Mouse (Mus musculus): ENCODE measurements around the gene Zfp775. TPM values are rescaled to one million over a fixed set of nuclear protein-coding genes. Genes with fewer than 3 reads are reported as not detected.
A peak's percentile ranks its signal among the peaks of the same experiment; 100 is the strongest.

Zfp775 gene
- polyA plus RNA-seq, 2 experiments: 1.0 to 1.7 TPM

DNA sequence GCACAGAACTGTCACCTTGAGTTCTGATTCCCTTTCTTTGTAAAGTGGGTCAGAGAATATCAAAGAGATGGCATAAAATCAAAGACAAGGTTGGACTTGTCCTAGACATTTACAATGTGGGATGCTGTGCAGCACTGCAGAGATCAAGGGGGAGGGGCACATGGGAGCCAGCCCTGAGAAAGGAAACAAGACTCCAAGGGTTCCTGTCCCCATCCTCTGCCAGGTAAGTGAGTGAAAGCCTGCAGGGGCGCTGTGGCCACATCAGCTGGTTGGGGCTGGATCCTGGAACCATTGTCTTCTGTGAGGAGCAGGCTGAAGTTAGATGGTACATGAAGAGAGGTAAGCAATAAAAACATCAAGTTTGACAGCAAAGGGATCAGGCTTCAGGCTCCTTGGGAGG lies 21.6 kb downstream of the Zfp775 start:
- WGBS (ENCODE audit: insufficient replicate concordance): 40% methylated on average over 1 of the region's 1 CpGs
- H3K4me3 ChIP-seq (ENCODE audit: insufficient read depth in 1 of 2, low read depth in 2 of 2, low read length in 2 of 2): no peak overlapping the region
- no peaks in the 10 kb centered on the region; the same call in 1 of the 2 replicates for H3K27me3 ChIP-seq (ENCODE audit: control insufficient read depth, insufficient read depth, low read length)
- no peaks in the 10 kb centered on the region for H3K4me1 ChIP-seq (replicated peaks; ENCODE audit: control insufficient read depth in 2 of 2, insufficient read depth in 2 of 2, low read length in 1 of 2)
- no peaks in the 10 kb centered on the region for H3K36me3 ChIP-seq (replicated peaks; ENCODE audit: control insufficient read depth, insufficient read depth, low read depth)
- H3K27ac ChIP-seq: no peak overlapping the region
- ATAC-seq (ENCODE audit: insufficient read depth): no peak
- DNase-seq (ENCODE audit: low read depth in 3 of 3, low spot score in 3 of 3): no peak
- H3K9ac ChIP-seq (replicated peaks): no peak overlapping the region
- TF ChIP-seq CTCF (IDR thresholded peaks at IDR 0.05; ENCODE audit: low read depth): no peak
- TF ChIP-seq EP300 (IDR thresholded peaks at IDR 0.05; ENCODE audit: low read depth): no peak
- no peaks in the 10 kb centered on the region for H3K9me3 ChIP-seq (ENCODE audit: control insufficient read depth, low read length)
- H3K4me2 ChIP-seq (ENCODE audit: low read depth): no peak overlapping the region

DNA sequence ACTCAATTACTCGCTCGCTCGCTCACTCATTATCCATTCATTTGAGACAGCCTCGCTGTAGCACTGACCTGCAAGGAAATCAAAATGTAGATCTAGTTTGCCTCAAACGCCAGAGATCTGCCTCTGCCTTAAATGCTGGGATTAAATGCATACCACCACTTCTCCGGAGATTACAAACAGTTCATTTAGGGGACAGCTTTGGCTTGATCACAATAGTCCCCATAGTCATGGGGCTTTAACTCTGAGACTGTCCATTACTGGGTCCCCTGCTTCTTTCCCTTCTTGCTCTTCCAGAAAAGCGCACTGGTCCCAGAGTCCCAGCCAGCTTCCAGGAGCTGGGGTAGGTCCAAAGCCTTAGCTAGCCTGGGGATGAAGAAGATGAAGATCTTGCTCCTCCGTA lies 24.6 kb downstream of the Zfp775 start, which contains the start of gene AI854703:
TSS of gene AI854703 (plus strand) at position 301 of the 400 bp plus-strand sequence.
- Histone ChIP-seq H3K4me3 (ENCODE audit: insufficient read depth in 1 of 2, low read depth in 2 of 2, low read length in 2 of 2) (peak within 1 kb of the TSS; percentile 32 to 44), H3K4me1 (replicated peaks; ENCODE audit: control insufficient read depth in 2 of 2, insufficient read depth in 2 of 2, low read length in 1 of 2) (no peaks in the 10 kb centered on the region), H3K9me3 (ENCODE audit: control insufficient read depth, low read length) (no peaks in the 10 kb centered on the region), H3K36me3 (replicated peaks; ENCODE audit: control insufficient read depth, insufficient read depth, low read depth) (no peaks in the 10 kb centered on the region), H3K9ac (replicated peaks) (no peak within 1 kb of the TSS), H3K4me2 (ENCODE audit: low read depth) (peak within 1 kb of the TSS; percentile 64), H3K27ac (no peak within 1 kb of the TSS), H3K27me3 (ENCODE audit: control insufficient read depth, insufficient read depth, low read length) (peaks cover 10% of the 10 kb centered on the region)
- no peak for ATAC-seq (ENCODE audit: insufficient read depth)
- 48% methylated on average over 8 of the region's 8 CpGs for WGBS (ENCODE audit: insufficient replicate concordance)
- no peak for DNase-seq (ENCODE audit: low read depth in 3 of 3, low spot score in 3 of 3)
- TF ChIP-seq EP300 (IDR thresholded peaks at IDR 0.05; ENCODE audit: low read depth) (no peak), CTCF (IDR thresholded peaks at IDR 0.05; ENCODE audit: low read depth) (no peak)

DNA sequence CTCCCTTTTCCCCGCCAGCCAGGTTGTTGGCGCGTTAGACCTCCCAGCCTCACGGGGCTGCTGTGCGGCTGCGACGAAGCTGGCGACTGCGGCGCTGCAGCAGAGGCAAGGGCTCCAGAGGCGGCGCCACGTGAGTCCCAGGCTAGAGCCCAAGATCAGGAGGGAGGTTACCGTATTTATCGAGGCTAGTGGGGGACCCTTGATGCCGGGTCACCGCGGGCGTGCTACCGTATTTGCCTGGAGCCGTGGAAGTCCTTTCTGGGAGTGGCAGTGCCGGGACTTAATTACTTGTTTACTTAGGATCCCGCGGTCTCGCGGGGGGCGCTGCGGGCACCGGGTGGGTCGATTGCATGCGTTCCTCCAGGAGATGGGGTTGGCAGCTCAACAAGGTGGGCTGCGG lies 25.1 kb downstream of the Zfp775 start:
- Histone ChIP-seq H3K4me1 (replicated peaks; ENCODE audit: control insufficient read depth in 2 of 2, insufficient read depth in 2 of 2, low read length in 1 of 2) (no peaks in the 10 kb centered on the region), H3K27me3 (ENCODE audit: control insufficient read depth, insufficient read depth, low read length) (peaks cover 10% of the 10 kb centered on the region), H3K4me3 (ENCODE audit: insufficient read depth in 1 of 2, low read depth in 2 of 2, low read length in 2 of 2) (peak overlapping the region; percentile 32 to 44), H3K27ac (no peak overlapping the region), H3K9ac (replicated peaks) (no peak overlapping the region), H3K4me2 (ENCODE audit: low read depth) (peak overlapping the region; percentile 64), H3K36me3 (replicated peaks; ENCODE audit: control insufficient read depth, insufficient read depth, low read depth) (no peaks in the 10 kb centered on the region), H3K9me3 (ENCODE audit: control insufficient read depth, low read length) (no peaks in the 10 kb centered on the region)
- under 1% methylated on average over 32 of the region's 32 CpGs for WGBS (ENCODE audit: insufficient replicate concordance)
- no peak for TF ChIP-seq EP300 (IDR thresholded peaks at IDR 0.05; ENCODE audit: low read depth)
- TF ChIP-seq CTCF (IDR thresholded peaks at IDR 0.05; ENCODE audit: low read depth): peak; percentile 15; the same call in 1 of the 2 replicates
- DNase-seq (ENCODE audit: low read depth in 3 of 3, low spot score in 3 of 3): no peak
- no peak for ATAC-seq (ENCODE audit: insufficient read depth)

DNA sequence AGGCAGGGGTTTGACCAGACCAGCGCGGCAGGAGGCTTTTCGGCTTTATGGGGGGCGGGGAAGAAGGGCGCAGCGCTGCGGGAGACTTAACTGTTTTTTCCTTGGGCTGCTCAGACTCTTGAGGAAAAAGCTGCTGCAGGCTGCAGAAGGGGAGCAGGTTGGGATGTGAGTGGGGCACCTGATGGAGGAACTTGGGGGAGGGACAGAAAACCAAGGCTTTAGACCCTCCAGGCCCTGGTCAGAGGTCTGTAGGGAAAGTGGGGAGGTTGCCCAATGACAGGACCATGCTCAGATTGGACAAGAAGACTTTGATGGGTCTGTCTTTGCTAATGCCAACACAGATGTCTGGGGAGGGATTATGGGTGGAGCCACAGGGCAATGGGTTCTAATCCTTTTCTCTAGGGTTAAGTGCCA lies 25.7 kb downstream of the Zfp775 start:
- H3K4me2 ChIP-seq (ENCODE audit: low read depth): peak overlapping the region; percentile 64
- WGBS (ENCODE audit: insufficient replicate concordance): 4% methylated on average over 7 of the region's 7 CpGs
- H3K4me1 ChIP-seq (replicated peaks; ENCODE audit: control insufficient read depth in 2 of 2, insufficient read depth in 2 of 2, low read length in 1 of 2): no peaks in the 10 kb centered on the region
- no peak for ATAC-seq (ENCODE audit: insufficient read depth)
- H3K9me3 ChIP-seq (ENCODE audit: control insufficient read depth, low read length): no peaks in the 10 kb centered on the region
- no peak for TF ChIP-seq CTCF (IDR thresholded peaks at IDR 0.05; ENCODE audit: low read depth)
- no peak for TF ChIP-seq EP300 (IDR thresholded peaks at IDR 0.05; ENCODE audit: low read depth)
- H3K27ac ChIP-seq: no peak overlapping the region
- no peak for DNase-seq (ENCODE audit: low read depth in 3 of 3, low spot score in 3 of 3)
- H3K27me3 ChIP-seq (ENCODE audit: control insufficient read depth, insufficient read depth, low read length): peaks cover 10% of the 10 kb centered on the region
- H3K36me3 ChIP-seq (replicated peaks; ENCODE audit: control insufficient read depth, insufficient read depth, low read depth): no peaks in the 10 kb centered on the region
- no peak overlapping the region for H3K9ac ChIP-seq (replicated peaks)
- peak overlapping the region in 1 of 2 experiments; percentile 32; a peak in 2 of 4 replicates for H3K4me3 ChIP-seq (ENCODE audit: insufficient read depth in 1 of 2, low read depth in 2 of 2, low read length in 2 of 2)

DNA sequence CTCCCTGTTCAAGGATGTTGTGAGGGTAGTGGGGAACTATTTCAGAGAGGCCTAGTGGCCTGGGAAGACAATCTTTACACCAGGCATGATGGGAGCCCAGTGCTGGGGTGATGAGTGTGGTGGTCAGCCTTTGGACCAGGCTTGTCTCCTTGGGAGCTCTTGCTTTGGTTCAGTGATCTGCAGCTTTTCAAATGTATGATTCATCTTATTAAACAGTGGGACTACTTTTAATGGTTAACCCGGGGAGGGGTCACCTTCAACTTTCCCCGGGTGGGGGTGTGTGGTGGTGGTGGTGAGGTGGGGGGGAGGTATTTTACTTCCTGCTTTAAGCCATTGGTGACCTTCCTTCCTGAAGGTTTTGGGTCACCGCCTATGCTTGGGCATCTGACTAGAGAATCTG lies 26.5 kb downstream of the Zfp775 start:
- TF ChIP-seq CTCF (IDR thresholded peaks at IDR 0.05; ENCODE audit: low read depth) (no peak), EP300 (IDR thresholded peaks at IDR 0.05; ENCODE audit: low read depth) (no peak)
- no peak overlapping the region for H3K9ac ChIP-seq (replicated peaks)
- WGBS (ENCODE audit: insufficient replicate concordance): 52% methylated on average over 3 of the region's 3 CpGs
- no peaks in the 10 kb centered on the region for H3K36me3 ChIP-seq (replicated peaks; ENCODE audit: control insufficient read depth, insufficient read depth, low read depth)
- ATAC-seq (ENCODE audit: insufficient read depth): no peak
- H3K9me3 ChIP-seq (ENCODE audit: control insufficient read depth, low read length): no peaks in the 10 kb centered on the region
- no peaks in the 10 kb centered on the region for H3K4me1 ChIP-seq (replicated peaks; ENCODE audit: control insufficient read depth in 2 of 2, insufficient read depth in 2 of 2, low read length in 1 of 2)
- no peak overlapping the region for H3K4me3 ChIP-seq (ENCODE audit: insufficient read depth in 1 of 2, low read depth in 2 of 2, low read length in 2 of 2)
- H3K27me3 ChIP-seq (ENCODE audit: control insufficient read depth, insufficient read depth, low read length): peaks cover 10% of the 10 kb centered on the region
- no peak for DNase-seq (ENCODE audit: low read depth in 3 of 3, low spot score in 3 of 3)
- H3K4me2 ChIP-seq (ENCODE audit: low read depth): no peak overlapping the region
- H3K27ac ChIP-seq: no peak overlapping the region
